Mouse (Mus musculus): ENCODE measurements around the gene Spats1. TPM values are rescaled to one million over a fixed set of nuclear protein-coding genes. Genes with fewer than 3 reads are reported as not detected.

The Spats1 gene
- polyA plus RNA-seq (2016; fragmentation: Nextera tagmentation; extraction: Ambion mirVana): 0.83 and 1.1 TPM in 2 replicates

GRCm38 (mm10) chr17:45474669-45475465 is at the start of gene Spats1:
Gene Spats1 (minus strand): TSS chr17:45475415.
- ATAC-seq (ENCODE audit: insufficient number of reproducible peaks, insufficient read depth, low FRiP score, low TSS enrichment, low read depth): peak; percentile 40; the same call in 1 of the 2 replicates
- 7% methylated on average over 30 of the region's 30 CpGs for WGBS
- Histone ChIP-seq H3K9ac (replicated peaks) (peak within 1 kb of the TSS; percentile 42; the same call in 1 of the 2 replicates), H3K27me3 (peaks cover 49% of the 10 kb centered on the region), H3K4me3 (replicated peaks) (peak within 1 kb of the TSS; percentile 46), H3K4me1 (replicated peaks) (peaks cover 11% of the 10 kb centered on the region; the same call in 1 of the 2 replicates), H3K27ac (no peak within 1 kb of the TSS), H3K36me3 (no peaks in the 10 kb centered on the region), H3K9me3 (no peaks in the 10 kb centered on the region), H3K4me2 (peak within 1 kb of the TSS; percentile 69)

DNA sequence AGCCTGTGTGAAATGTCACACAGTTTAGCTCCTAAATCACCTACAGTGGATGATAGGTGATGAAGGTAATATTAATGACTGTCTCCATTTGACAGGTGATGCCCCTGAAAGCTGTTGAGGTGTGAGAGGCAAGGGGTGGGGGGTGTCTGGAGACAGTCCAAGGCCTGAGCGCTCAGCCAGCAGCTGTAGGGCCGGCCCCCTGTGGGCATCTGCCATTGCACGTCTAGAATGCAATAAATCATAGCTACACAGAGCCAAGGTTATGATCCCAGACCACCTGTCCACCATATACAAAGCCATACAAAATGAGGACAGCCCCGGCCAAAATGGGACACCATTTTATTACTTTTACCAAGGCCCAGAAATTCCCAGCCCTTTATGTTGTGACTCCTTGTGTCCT is 49.7 kb upstream of the Spats1 start:
- Histone ChIP-seq H3K9me3 (no peaks in the 10 kb centered on the region), H3K4me2 (no peak overlapping the region), H3K36me3 (peaks cover 10% of the 10 kb centered on the region), H3K4me3 (replicated peaks) (no peak overlapping the region), H3K9ac (replicated peaks) (no peak overlapping the region), H3K27ac (no peak overlapping the region), H3K27me3 (peaks cover 46% of the 10 kb centered on the region), H3K4me1 (replicated peaks) (peaks cover 11% of the 10 kb centered on the region)
- ATAC-seq (ENCODE audit: insufficient number of reproducible peaks, insufficient read depth, low FRiP score, low TSS enrichment, low read depth): no peak
- WGBS: 33% methylated on average over 4 of the region's 4 CpGs

DNA sequence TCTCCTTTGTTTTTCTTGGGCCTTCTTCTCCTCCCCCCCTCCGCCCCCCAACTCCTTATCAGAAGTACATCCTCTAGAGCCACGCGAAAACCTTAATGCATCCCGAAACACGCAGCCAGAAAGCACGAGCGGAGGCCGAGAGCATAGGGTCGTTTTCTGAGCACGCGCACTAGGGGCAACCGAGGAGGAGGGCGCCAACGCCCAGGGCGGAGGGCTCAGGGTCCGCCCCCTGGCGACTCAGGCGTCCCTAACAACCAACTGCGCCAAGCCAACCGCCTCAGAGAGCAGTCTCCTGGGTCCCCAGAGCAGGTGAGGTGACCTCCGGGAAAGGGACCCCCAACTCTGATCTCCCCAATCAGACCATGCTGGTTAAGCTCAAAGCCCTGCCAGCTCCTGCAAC is 48.0 kb upstream of the Spats1 start, which contains the start of gene Tcte1:
Gene Tcte1 (plus strand): TSS at position 172 of the 400 bp plus-strand sequence.
- Histone ChIP-seq H3K9ac (replicated peaks) (peak within 1 kb of the TSS; percentile 60), H3K36me3 (peaks cover 27% of the 10 kb centered on the region), H3K27ac (no peak within 1 kb of the TSS), H3K4me3 (replicated peaks) (peak within 1 kb of the TSS; percentile 40), H3K4me2 (peak within 1 kb of the TSS; percentile 78), H3K9me3 (no peaks in the 10 kb centered on the region), H3K4me1 (replicated peaks) (peaks cover 11% of the 10 kb centered on the region), H3K27me3 (peaks cover 37% of the 10 kb centered on the region)
- ATAC-seq (ENCODE audit: insufficient number of reproducible peaks, insufficient read depth, low FRiP score, low TSS enrichment, low read depth): peak; percentile 44; the same call in 1 of the 2 replicates
- under 1% methylated on average over 21 of the region's 21 CpGs for WGBS

GRCm38 (mm10) chr17:45520136-45520535 is 44.9 kb upstream of the Spats1 start:
- H3K36me3 ChIP-seq: peaks cover 52% of the 10 kb centered on the region
- H3K4me1 ChIP-seq (replicated peaks): peaks cover 11% of the 10 kb centered on the region
- H3K9ac ChIP-seq (replicated peaks): no peak overlapping the region
- H3K27ac ChIP-seq: no peak overlapping the region
- no peaks in the 10 kb centered on the region for H3K9me3 ChIP-seq
- no peak overlapping the region for H3K4me3 ChIP-seq (replicated peaks)
- H3K4me2 ChIP-seq: no peak overlapping the region
- H3K27me3 ChIP-seq: peaks cover 18% of the 10 kb centered on the region
- ATAC-seq (ENCODE audit: insufficient number of reproducible peaks, insufficient read depth, low FRiP score, low TSS enrichment, low read depth): no peak
- WGBS: 71% methylated on average over 11 of the region's 11 CpGs

DNA sequence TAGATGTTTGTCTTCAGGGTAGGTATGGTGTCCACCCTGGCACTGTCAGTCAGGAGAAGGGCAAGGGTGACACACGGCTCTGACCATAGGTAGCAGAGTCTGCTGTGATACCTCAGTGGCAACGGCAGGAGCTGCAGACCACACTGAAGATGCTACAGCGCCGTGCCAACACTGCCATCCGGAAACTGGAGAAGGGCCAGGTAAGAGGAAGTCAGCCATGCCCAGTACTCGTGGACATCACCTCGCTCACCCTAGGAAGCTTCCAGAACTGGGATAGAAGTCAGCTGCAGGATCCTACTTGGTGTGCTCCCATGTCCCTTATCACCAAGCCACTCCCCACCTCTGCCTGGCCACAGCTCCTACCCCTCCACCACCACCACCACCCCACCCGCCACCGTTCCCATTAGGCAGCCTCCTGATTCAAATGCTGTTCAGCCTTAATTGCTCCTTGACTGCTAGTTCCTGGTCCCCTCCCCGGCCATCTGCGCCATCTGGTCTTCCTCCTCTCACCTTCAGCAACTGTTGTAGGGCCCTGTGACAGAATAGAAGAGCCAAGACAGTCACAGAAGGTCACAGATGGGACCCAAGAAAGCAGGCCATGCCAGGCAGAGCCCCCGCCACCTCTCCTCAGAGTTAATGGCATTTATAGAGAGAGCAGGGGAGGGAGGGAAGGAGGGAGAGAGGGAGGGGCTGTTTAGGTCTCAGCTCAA is 43.7 kb upstream of the Spats1 start:
- 73% methylated on average over 12 of the region's 12 CpGs for WGBS
- H3K9me3 ChIP-seq: no peaks in the 10 kb centered on the region
- H3K36me3 ChIP-seq: peaks cover 58% of the 10 kb centered on the region
- H3K4me3 ChIP-seq (replicated peaks): no peak overlapping the region
- H3K9ac ChIP-seq (replicated peaks): no peak overlapping the region
- peaks cover 11% of the 10 kb centered on the region for H3K4me1 ChIP-seq (replicated peaks)
- H3K4me2 ChIP-seq: no peak overlapping the region
- H3K27ac ChIP-seq: no peak overlapping the region
- no peak for ATAC-seq (ENCODE audit: insufficient number of reproducible peaks, insufficient read depth, low FRiP score, low TSS enrichment, low read depth)
- peaks cover 6% of the 10 kb centered on the region for H3K27me3 ChIP-seq

DNA sequence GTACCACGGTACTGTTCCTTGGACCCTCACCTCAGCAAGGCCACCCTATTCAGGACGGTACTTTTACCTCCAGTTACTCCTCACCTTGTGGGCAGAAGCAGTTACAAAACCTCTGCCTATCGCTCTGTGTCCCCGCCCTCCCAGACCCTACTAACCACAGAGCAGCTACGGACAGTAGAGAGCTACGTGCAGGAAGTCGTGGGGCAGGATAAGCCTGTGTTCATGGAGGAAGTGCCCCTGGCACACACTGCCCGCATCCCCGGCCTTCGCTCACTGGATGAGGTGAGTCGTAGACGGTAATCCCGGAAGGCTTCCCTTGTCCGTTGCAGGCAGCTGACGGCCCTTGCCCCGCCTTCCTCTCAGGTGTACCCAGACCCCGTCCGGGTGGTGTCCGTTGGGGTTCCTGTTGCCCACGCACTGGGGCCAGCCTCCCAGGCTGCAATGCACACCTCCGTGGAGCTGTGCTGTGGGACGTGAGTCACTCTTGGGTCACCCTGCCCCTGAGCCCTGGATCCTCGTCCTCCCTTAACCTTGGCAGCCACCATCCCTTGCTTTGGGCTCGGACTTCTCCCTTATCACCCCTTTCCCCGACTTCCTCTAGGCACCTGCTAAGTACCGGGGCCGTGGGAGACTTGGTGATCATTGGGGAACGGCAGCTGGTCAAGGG is 42.5 kb upstream of the Spats1 start:
- WGBS: 92% methylated on average over 28 of the region's 28 CpGs
- Histone ChIP-seq H3K4me3 (replicated peaks) (no peak overlapping the region), H3K9ac (replicated peaks) (no peak overlapping the region), H3K4me1 (replicated peaks) (peaks cover 2% of the 10 kb centered on the region), H3K4me2 (no peak overlapping the region), H3K9me3 (no peaks in the 10 kb centered on the region), H3K27me3 (no peaks in the 10 kb centered on the region), H3K36me3 (peaks cover 65% of the 10 kb centered on the region), H3K27ac (no peak overlapping the region)
- ATAC-seq (ENCODE audit: insufficient number of reproducible peaks, insufficient read depth, low FRiP score, low TSS enrichment, low read depth): no peak

- Histone ChIP-seq H3K4me3 (replicated peaks) (no peak overlapping the region), H3K4me1 (replicated peaks) (no peaks in the 10 kb centered on the region), H3K4me2 (no peak overlapping the region), H3K36me3 (peaks cover 65% of the 10 kb centered on the region), H3K9me3 (no peaks in the 10 kb centered on the region), H3K9ac (replicated peaks) (no peak overlapping the region), H3K27me3 (no peaks in the 10 kb centered on the region), H3K27ac (no peak overlapping the region)
- 92% methylated on average over 21 of the region's 21 CpGs for WGBS
- ATAC-seq (ENCODE audit: insufficient number of reproducible peaks, insufficient read depth, low FRiP score, low TSS enrichment, low read depth): no peak
Observed at GRCm38 (mm10) chr17:45517135-45517534, 41.9 kb upstream of the Spats1 start.

- H3K27ac ChIP-seq: no peak overlapping the region
- WGBS: 53% methylated on average over 8 of the region's 8 CpGs
- peaks cover 65% of the 10 kb centered on the region for H3K36me3 ChIP-seq
- no peak overlapping the region for H3K4me2 ChIP-seq
- H3K9ac ChIP-seq (replicated peaks): no peak overlapping the region
- H3K4me1 ChIP-seq (replicated peaks): no peaks in the 10 kb centered on the region
- H3K27me3 ChIP-seq: no peaks in the 10 kb centered on the region
- H3K4me3 ChIP-seq (replicated peaks): no peak overlapping the region
- ATAC-seq (ENCODE audit: insufficient number of reproducible peaks, insufficient read depth, low FRiP score, low TSS enrichment, low read depth): no peak
- H3K9me3 ChIP-seq: no peaks in the 10 kb centered on the region
Observed at GRCm38 (mm10) chr17:45516488-45516887, 41.3 kb upstream of the Spats1 start.

DNA sequence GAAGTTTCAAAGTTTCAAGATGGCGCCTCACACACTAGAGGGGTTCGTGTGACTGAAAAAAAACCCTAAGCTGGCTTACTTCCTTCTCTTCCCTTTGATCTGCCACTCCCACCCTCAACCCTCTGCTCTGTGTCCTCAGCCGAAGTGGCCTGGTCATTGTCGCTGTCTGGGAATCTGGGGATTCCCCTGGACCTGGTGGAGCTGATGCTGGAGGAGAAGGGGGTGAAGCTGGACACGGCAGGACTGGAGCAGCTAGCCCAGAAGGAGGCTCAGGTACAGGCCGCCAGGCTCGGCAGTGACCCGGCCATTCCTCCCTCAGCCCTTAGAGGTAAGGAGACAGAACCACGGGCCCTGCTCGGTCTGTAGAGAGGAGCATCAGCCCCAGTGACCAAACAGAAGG is 40.6 kb upstream of the Spats1 start:
- Histone ChIP-seq H3K9ac (replicated peaks) (no peak overlapping the region), H3K36me3 (peaks cover 67% of the 10 kb centered on the region)
- 77% methylated on average over 10 of the region's 10 CpGs for WGBS

GRCm38 (mm10) chr17:45515204-45515726 is 40.0 kb upstream of the Spats1 start:
- no peak overlapping the region for H3K4me3 ChIP-seq (replicated peaks)
- no peak overlapping the region for H3K9ac ChIP-seq (replicated peaks)
- 57% methylated on average over 15 of the region's 15 CpGs for WGBS
- H3K9me3 ChIP-seq: no peaks in the 10 kb centered on the region
- H3K27me3 ChIP-seq: no peaks in the 10 kb centered on the region
- H3K27ac ChIP-seq: no peak overlapping the region
- no peak for ATAC-seq (ENCODE audit: insufficient number of reproducible peaks, insufficient read depth, low FRiP score, low TSS enrichment, low read depth)
- no peak overlapping the region for H3K4me2 ChIP-seq
- H3K36me3 ChIP-seq: peaks cover 67% of the 10 kb centered on the region
- H3K4me1 ChIP-seq (replicated peaks): no peaks in the 10 kb centered on the region

More for the DNA sequence above, 40.6 kb upstream of the Spats1 start:
- H3K27me3 ChIP-seq: no peaks in the 10 kb centered on the region
- no peak for ATAC-seq (ENCODE audit: insufficient number of reproducible peaks, insufficient read depth, low FRiP score, low TSS enrichment, low read depth)
- H3K27ac ChIP-seq: no peak overlapping the region
- H3K4me2 ChIP-seq: no peak overlapping the region
- H3K4me1 ChIP-seq (replicated peaks): no peaks in the 10 kb centered on the region
- no peaks in the 10 kb centered on the region for H3K9me3 ChIP-seq
- H3K4me3 ChIP-seq (replicated peaks): no peak overlapping the region

- Histone ChIP-seq H3K27ac (no peak overlapping the region), H3K9ac (replicated peaks) (no peak overlapping the region), H3K36me3 (peaks cover 49% of the 10 kb centered on the region), H3K4me3 (replicated peaks) (no peak overlapping the region), H3K27me3 (no peaks in the 10 kb centered on the region), H3K4me1 (replicated peaks) (0 out of 2 replicates have a peak, but pooled peaks cover 3% of the 10 kb centered on the region), H3K4me2 (no peak overlapping the region), H3K9me3 (no peaks in the 10 kb centered on the region)
- 94% methylated on average over 4 of the region's 4 CpGs for WGBS
- ATAC-seq (ENCODE audit: insufficient number of reproducible peaks, insufficient read depth, low FRiP score, low TSS enrichment, low read depth): no peak
Observed at GRCm38 (mm10) chr17:45511757-45512156, 36.5 kb upstream of the Spats1 start.
